Mouse (Mus musculus): ENCODE measurements around the gene Anxa8.

The Anxa8 gene

DNA sequence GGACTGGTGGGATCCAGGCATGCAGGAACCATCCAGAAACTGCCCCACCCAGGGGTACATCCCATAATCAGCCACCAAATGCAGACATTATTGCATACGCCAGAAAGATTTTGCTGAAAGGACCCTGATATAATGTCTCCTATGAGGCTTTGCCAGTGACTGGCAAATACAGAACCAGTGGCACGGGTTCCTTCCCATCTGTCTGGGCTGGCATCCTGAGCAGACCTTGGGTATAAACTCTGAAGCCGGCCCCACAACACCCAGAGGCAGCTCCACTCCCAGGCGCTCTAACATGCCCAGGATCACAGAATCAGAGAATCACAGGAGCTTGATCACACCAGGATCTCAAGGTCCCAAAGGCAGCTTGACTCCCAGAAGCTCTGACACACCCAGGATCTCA is 28.5 kb downstream of the Anxa8 start:
- in situ Hi-C loops (cut with MseI, MboI): no loop called here

DNA sequence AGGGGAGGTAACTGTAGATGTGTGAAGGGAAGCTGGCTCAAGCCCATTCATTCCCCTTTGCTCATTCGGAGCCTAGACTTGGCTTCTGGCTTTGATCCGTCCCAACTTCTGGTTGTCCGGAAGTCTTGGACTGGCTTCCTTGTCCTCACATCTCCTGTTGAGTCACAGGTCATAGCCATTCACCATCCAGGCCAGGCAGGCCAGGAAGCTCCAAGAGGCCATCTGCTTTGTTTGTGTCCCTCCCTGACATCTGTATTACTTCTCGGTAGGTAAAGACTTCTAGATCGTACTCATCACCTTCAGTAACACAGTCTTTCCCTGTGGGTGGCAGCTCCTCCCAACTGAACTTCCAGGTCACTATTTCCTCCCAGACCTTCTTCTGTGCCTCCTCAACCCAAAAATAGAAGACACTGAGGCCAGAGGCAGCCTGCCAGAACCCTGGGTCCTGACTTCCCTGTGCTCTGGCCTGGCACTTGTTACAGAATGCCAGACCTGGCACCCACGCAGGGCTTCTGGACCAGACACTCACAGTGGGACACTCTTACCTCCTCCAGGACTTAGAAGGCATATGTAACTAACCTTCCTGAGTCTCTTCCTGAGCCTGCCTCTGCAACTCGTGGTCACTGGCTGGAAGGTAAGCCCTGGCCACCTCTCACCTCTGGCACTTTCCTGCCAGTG is 33.4 kb downstream of the Anxa8 start:
- in situ Hi-C loops (cut with MseI, MboI): no loop called here

DNA sequence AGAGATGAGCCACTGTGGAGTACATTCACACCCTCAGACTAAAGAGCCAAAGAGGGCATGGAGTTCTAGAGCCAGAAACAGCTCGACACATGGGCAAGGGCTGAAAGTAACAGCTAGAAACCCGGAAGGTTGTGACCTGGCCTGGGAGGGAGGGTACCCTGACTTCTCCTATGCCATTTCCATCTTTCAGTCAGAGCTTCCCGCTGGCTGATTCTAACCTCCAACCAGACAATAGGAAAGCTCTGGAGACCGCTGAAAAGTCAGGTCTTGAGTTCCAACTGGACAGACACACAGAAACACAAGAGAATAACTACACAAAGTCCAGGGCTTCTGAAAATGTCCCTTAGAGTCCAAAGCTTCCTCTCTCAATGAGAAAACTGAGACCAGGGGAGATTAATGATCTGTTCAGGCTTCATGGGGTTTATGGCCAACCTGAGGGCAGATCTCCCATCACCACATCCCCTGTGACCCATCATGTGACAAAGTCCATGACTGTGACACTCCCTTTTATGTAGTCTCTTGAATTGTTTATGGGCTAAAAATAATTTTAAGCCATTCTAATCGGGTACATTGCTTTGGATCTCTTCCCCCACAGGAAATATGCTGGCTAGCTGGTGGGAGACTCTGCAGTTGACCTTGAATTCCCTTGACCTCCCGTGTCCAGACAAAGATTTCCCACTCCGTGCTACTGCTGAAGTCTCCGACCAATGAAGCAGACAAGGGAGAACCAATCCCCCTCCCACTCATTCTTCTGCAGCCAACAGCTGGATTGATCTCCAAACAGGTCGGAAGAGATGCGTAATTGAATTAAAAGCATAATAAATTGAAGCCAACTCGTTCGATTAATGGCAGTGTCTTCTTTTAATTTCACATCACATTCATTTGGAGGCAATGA is 34.5 kb downstream of the Anxa8 start:
- in situ Hi-C loops (cut with MseI, MboI): no loop called here

DNA sequence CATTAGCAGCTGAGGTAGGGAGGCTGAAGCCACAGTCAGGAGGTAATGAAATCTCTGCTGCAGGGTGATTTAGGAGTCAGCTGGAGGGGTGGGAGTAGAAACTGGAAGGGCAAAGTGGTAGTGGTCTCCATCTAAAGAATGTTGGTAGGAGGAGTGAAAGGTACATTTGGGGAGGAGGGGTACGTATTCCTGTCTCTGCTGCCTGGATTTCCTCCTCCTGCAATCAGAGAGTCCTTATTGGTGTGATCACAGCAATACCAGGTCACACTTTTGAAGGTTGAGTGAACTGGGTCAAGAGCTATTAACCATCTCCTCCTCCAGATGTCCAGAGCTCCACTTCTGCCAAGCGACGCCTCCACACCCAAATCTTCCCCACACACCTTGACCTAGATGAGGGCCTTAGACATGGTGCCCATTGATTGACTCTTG is 35.2 kb downstream of the Anxa8 start:
- in situ Hi-C loops (cut with MseI, MboI): no loop called here

DNA sequence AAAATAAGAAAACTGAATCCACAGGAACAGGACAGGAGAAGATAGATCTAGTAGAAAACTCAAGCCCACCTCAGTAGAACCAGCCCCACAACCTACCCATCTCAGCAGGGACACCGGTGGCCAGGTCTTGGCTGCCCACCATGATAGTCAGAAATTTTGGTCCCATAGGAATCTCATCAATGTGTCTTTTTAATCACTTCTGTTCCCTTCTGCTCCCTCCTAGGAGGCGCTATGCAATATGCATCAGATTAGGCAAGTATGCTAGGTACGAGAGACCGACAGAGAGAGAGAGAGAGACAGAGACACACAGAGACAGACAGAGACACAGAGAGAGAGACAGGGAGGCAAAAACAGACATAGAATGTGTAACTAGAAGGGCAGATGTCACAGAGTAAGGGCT is 35.9 kb downstream of the Anxa8 start:
- in situ Hi-C loops (cut with MseI, MboI): no loop called here

DNA sequence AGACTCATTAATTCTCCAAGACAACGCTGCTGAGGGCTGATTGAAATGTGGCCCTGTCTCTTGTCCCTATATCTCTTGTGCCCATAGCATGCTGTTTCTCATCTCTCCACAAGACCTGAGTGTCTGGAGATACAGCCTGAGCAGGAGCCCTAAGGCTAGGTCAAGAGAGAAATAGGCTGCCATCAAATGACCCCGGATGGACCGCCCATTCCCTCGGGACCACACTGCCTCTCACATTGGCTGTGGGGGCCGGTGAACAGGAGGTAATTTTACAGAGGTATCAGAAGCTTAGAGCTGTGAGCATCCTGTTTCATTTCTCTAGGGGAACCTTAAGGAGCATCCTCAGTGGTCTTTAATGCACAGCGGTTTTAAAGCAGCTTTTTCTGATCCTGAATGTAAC is 45.4 kb downstream of the Anxa8 start:
- in situ Hi-C loops (cut with MseI, MboI): no loop called here

DNA sequence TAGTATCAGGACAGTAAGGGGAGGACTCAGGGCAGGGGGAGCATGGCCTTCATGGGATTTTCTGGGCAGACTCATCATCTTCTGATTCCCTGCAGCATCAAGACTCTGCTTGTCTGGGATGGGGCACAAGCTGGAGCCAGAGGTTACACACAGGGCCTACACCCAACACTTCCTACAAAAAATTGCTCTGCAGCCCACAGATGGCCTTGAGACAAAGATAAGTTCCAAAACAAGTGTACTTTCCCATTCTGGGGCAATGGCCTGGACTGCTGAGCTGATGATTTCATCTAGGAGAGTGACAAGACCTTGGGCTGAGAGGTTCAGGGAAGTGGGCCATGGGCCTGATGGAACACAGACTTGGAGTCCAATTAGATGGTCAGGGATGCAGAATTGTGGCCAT is 49.6 kb downstream of the Anxa8 start:
- in situ Hi-C loops (cut with MseI, MboI): no loop called here

DNA sequence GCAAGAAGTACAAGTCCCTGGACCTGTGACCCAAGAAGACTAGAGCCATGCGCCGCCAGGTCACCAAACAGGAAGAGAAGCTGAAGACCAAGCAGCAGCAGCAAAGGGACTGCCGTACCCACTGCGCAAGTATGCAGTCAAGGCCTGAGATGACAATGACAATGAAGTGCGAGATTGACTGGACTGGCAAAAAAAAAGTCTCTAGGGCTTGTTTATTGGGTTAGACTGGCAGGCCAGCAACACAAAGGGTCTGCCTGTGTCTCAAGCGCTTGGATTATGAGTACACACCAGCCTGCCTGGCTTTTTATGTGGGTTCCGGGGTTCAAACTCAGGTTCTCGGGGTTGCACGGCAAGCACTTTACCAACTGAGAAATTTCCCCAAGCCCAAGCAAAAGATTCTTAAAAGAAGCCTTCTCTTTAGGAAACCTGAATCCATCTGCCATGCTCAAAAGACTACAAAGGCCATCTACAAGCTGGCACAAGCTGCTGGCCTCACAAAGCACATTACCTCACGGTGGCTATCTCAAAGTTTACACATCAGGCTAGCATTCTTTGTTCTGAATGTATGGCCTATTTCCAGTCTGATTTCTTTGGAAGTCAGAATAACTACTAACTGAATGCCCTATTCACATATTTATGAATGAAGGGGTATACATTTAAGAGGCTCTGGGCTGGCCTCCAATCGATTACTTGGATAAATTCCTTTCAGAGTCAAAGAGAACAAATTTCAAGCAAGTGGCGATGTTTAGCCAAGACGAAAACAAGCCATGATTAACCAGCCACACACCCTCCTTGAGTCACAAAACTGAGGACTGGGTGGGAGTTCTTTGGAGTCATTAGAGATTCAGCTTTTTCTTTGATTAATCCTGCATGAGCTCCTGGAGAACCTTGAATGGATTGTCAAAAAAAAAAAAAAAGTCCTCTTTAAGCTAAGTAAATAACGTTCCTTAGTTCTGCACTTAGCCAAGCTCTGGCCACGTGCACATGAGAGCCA is 54.2 kb downstream of the Anxa8 start:
- in situ Hi-C loops (cut with MseI, MboI): no loop called here

DNA sequence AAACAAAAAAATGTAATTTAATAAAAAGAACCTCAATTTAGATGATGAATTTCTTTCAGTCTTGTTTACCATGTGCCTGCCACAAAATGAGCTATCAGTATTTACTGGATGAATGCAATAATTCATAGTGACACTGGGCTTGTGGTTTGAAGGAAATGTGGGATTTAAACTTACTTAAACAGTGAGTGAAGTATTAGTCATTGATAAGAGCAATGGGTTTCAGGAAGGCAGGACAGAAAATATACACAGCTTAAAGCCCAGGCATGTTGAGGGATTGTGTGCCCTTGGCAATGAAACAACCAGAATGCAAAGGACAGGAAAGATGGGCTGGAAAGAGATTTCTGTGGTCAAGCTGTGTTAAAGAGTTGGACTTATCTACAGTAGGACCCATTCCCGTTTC is 56.5 kb downstream of the Anxa8 start:
- in situ Hi-C loops (cut with MseI, MboI): no loop called here

DNA sequence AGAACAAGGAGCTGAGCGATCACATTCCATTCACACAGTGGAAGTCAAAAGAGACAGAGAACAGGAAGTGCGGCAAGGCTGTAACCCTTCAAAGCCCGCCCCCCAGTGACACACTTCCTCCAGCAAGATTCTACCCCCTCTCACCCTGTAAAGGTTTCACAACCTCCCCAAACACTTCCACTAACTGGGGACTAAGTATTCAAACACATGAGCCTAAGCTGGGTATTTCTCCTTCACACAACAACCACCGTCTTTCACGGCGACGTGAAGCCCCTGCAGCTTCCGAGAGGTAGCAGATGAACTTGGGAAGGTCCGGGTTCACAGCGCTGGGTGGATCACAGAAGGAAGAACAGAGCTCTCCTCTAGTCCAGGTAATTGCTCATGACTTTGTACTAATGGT is 57.1 kb downstream of the Anxa8 start:
- in situ Hi-C loops (cut with MseI, MboI): no loop called here

Data from mouse trophoblast stem cell (cell line).